Mouse (Mus musculus) intestine, embryonic 16.5 days (tissue): ENCODE measurements around the gene Dock10. TPM values are rescaled to one million over a fixed set of nuclear protein-coding genes. Genes with fewer than 3 reads are reported as not detected.

Experiments used
- ATAC-seq: fragments of 200-750 bp; cut with Nextera tagmentation; 2 replicates; pipeline ENCODE4 v1.8.0; 2017; ENCODE audit warnings: moderate TSS enrichment, moderate library complexity
- H3K27ac ChIP-seq: fragments of 300-500 bp; sonication (generic); 2 replicates; pipeline ENCODE4 v1.5.1; 2014; ENCODE audit warnings: mild to moderate bottlenecking, low read length
- H3K27me3 ChIP-seq: fragments of 300-500 bp; sonication (generic); replicated peaks from 2 replicates; pipeline ENCODE4 v1.6.1; 2014; ENCODE audit warnings: low read length, control low read depth, mixed read lengths; ENCODE audit not compliant: control insufficient read depth, insufficient read depth
- H3K36me3 ChIP-seq: fragments of 300-500 bp; sonication (generic); 2 replicates; pipeline ENCODE4 v1.6.1; 2014; ENCODE audit warnings: low read length, control low read depth; ENCODE audit not compliant: control insufficient read depth, insufficient read depth
- H3K4me1 ChIP-seq: fragments of 300-500 bp; sonication (generic); 2 replicates; pipeline ENCODE4 v1.6.1; 2014; ENCODE audit warnings: low read length, control low read depth, mixed read lengths; ENCODE audit not compliant: control insufficient read depth, insufficient read depth
- H3K4me2 ChIP-seq: fragments of 300-500 bp; sonication (generic); 2 replicates; pipeline ENCODE4 v1.6.1; 2014; ENCODE audit warnings: low read depth, low read length, control low read depth
- H3K4me3 ChIP-seq: fragments of 300-500 bp; sonication (generic); 2 replicates; pipeline ENCODE4 v1.5.1; 2014; ENCODE audit warnings: mild to moderate bottlenecking, low read length
- H3K9ac ChIP-seq: fragments of 300-500 bp; sonication (generic); 2 replicates; pipeline ENCODE4 v1.6.1; 2014; ENCODE audit warnings: low read depth, low read length
- H3K9me3 ChIP-seq: fragments of 300-500 bp; sonication (generic); 2 replicates; pipeline ENCODE4 v1.6.1; 2016; ENCODE audit warnings: low read length, control low read depth; ENCODE audit not compliant: control insufficient read depth
- WGBS: fragments of 180-500 bp; shearing (Covaris S2); extraction: QIAGEN DNeasy Blood & Tissue Kit; methylation state at CpG from one replicate; pipeline ENCODE4 v1.1.7; 2014; 5-methylcytosine and 5-hydroxymethylcytosine counted together
- polyA plus RNA-seq: library from polyadenylated mRNA; unstranded; fragments of >200 nt; fragmentation: Nextera tagmentation; extraction: Ambion mirVana; gene quantifications from 2 replicates; pipeline ENCODE4 v1.2.1, GENCODE M21; 2015

The Dock10 gene
- polyA plus RNA-seq, 1 experiment from 2014 or later = 3.7 TPM

- Histone ChIP-seq H3K4me1 (no peaks in the 10 kb centered on the region), H3K27me3 (no peaks in the 10 kb centered on the region), H3K27ac (no peak overlapping the region), H3K9me3 (no peaks in the 10 kb centered on the region), H3K36me3 (no peaks in the 10 kb centered on the region), H3K9ac (no peak overlapping the region), H3K4me2 (no peak overlapping the region), H3K4me3 (no peak overlapping the region)
- WGBS = 71% methylated on average over 7 of the region's 7 CpGs
- no peak for ATAC-seq
Observed at GRCm38 (mm10) chr1:80670387-80670786, 87.9 kb downstream of the Dock10 start.

- no peak overlapping the region for H3K4me2 ChIP-seq
- H3K9ac ChIP-seq = no peak overlapping the region
- no peaks in the 10 kb centered on the region for H3K36me3 ChIP-seq
- no peak overlapping the region for H3K4me3 ChIP-seq
- H3K27ac ChIP-seq = no peak overlapping the region
- no peaks in the 10 kb centered on the region for H3K27me3 ChIP-seq
- ATAC-seq = no peak
- H3K9me3 ChIP-seq = no peaks in the 10 kb centered on the region
- no peaks in the 10 kb centered on the region for H3K4me1 ChIP-seq
Observed at GRCm38 (mm10) chr1:80665761-80666160, 92.6 kb downstream of the Dock10 start.

GRCm38 (mm10) chr1:80665161-80665560 is 93.2 kb downstream of the Dock10 start:
- no peak overlapping the region for H3K9ac ChIP-seq
- ATAC-seq = no peak
- H3K36me3 ChIP-seq = no peaks in the 10 kb centered on the region
- H3K4me2 ChIP-seq = no peak overlapping the region
- no peak overlapping the region for H3K4me3 ChIP-seq
- H3K27ac ChIP-seq = no peak overlapping the region
- WGBS = 83% methylated on average over 6 of the region's 6 CpGs
- no peaks in the 10 kb centered on the region for H3K4me1 ChIP-seq
- H3K27me3 ChIP-seq = no peaks in the 10 kb centered on the region
- H3K9me3 ChIP-seq = no peaks in the 10 kb centered on the region

- Histone ChIP-seq H3K9me3 (no peaks in the 10 kb centered on the region), H3K4me3 (no peak overlapping the region), H3K9ac (no peak overlapping the region), H3K36me3 (no peaks in the 10 kb centered on the region), H3K4me1 (no peaks in the 10 kb centered on the region), H3K4me2 (no peak overlapping the region), H3K27me3 (no peaks in the 10 kb centered on the region), H3K27ac (no peak overlapping the region)
- no peak for ATAC-seq
- WGBS = 79% methylated on average over 11 of the region's 11 CpGs
Observed at GRCm38 (mm10) chr1:80661506-80662402, 96.6 kb downstream of the Dock10 start.

- Histone ChIP-seq H3K4me2 (no peak overlapping the region), H3K27ac (no peak overlapping the region), H3K4me3 (no peak overlapping the region), H3K9me3 (no peaks in the 10 kb centered on the region), H3K27me3 (no peaks in the 10 kb centered on the region), H3K4me1 (no peaks in the 10 kb centered on the region), H3K36me3 (no peaks in the 10 kb centered on the region), H3K9ac (no peak overlapping the region)
- 77% methylated on average over 6 of the region's 6 CpGs for WGBS
- ATAC-seq = no peak
Observed at GRCm38 (mm10) chr1:80659465-80660245, 98.7 kb downstream of the Dock10 start.

GRCm38 (mm10) chr1:80656389-80656788 is 101.9 kb downstream of the Dock10 start:
- no peak for ATAC-seq
- no peak overlapping the region for H3K4me2 ChIP-seq
- no peaks in the 10 kb centered on the region for H3K36me3 ChIP-seq
- H3K4me3 ChIP-seq = no peak overlapping the region
- no peaks in the 10 kb centered on the region for H3K4me1 ChIP-seq
- H3K9me3 ChIP-seq = no peaks in the 10 kb centered on the region
- H3K9ac ChIP-seq = no peak overlapping the region
- 63% methylated on average over 2 of the region's 2 CpGs for WGBS
- H3K27ac ChIP-seq = no peak overlapping the region
- no peaks in the 10 kb centered on the region for H3K27me3 ChIP-seq

- H3K9me3 ChIP-seq = no peaks in the 10 kb centered on the region
- no peak overlapping the region for H3K27ac ChIP-seq
- no peaks in the 10 kb centered on the region for H3K4me1 ChIP-seq
- no peaks in the 10 kb centered on the region for H3K27me3 ChIP-seq
- ATAC-seq = no peak
- H3K4me2 ChIP-seq = no peak overlapping the region
- H3K36me3 ChIP-seq = no peaks in the 10 kb centered on the region
- H3K4me3 ChIP-seq = no peak overlapping the region
- no peak overlapping the region for H3K9ac ChIP-seq
- 53% methylated on average over 1 of the region's 1 CpGs for WGBS
Observed at GRCm38 (mm10) chr1:80655854-80656253, 102.5 kb downstream of the Dock10 start.

- 81% methylated on average over 4 of the region's 4 CpGs for WGBS
Observed at GRCm38 (mm10) chr1:80655195-80655594, 103.1 kb downstream of the Dock10 start.

GRCm38 (mm10) chr1:80654177-80654576 is 104.2 kb downstream of the Dock10 start:
- no peak for ATAC-seq
- H3K4me3 ChIP-seq = no peak overlapping the region
- H3K9ac ChIP-seq = no peak overlapping the region
- H3K36me3 ChIP-seq = no peaks in the 10 kb centered on the region
- no peaks in the 10 kb centered on the region for H3K27me3 ChIP-seq
- H3K4me1 ChIP-seq = no peaks in the 10 kb centered on the region
- no peaks in the 10 kb centered on the region for H3K9me3 ChIP-seq
- no peak overlapping the region for H3K27ac ChIP-seq
- WGBS = 84% methylated on average over 1 of the region's 1 CpGs
- H3K4me2 ChIP-seq = no peak overlapping the region

More at GRCm38 (mm10) chr1:80655195-80655594, 103.1 kb downstream of the Dock10 start:
- Histone ChIP-seq H3K9me3 (no peaks in the 10 kb centered on the region), H3K9ac (no peak overlapping the region), H3K4me1 (no peaks in the 10 kb centered on the region), H3K4me2 (no peak overlapping the region), H3K36me3 (no peaks in the 10 kb centered on the region), H3K27ac (no peak overlapping the region), H3K27me3 (no peaks in the 10 kb centered on the region), H3K4me3 (no peak overlapping the region)
- ATAC-seq = no peak
